Mouse (Mus musculus) heart, postnatal 36 days (tissue): ENCODE measurements at regions not wholly inside any gene's neighbourhood (a gene's known extent, or its start where the extent isn't known, plus 50 kb on each side); places are given as distances from the start of the nearest gene placed in this dataset.

Source experiments
- DNase-seq, 2 experiments: peaks; one replicate each; pipeline ENCODE4 v3.0.0; 2021 to 2022
- intact Hi-C: fragments of 180-260 bp; cut with DNase I; formaldehyde crosslinking; loops from one replicate; pipeline ENCODE4 v1.15.1; 2025

- no peak for DNase-seq
- intact Hi-C loops: no loop called here
Measured at GRCm38 (mm10) chr7:40248521-40248920, 649.6 kb upstream of the Vstm2b start.

- intact Hi-C loops: no loop called here
- peak in 1 of 2 experiments; percentile 7 for DNase-seq
Measured at GRCm38 (mm10) chr7:40253486-40253885, 644.6 kb upstream of the Vstm2b start.

GRCm38 (mm10) chr7:40257733-40258376, 640.3 kb upstream of the Vstm2b start:
- intact Hi-C loops: no loop called here
- DNase-seq: no peak

- peak; percentile 72 to 81 for DNase-seq
- intact Hi-C loops: no loop called here
Measured at GRCm38 (mm10) chr7:40258377-40258739, 639.8 kb upstream of the Vstm2b start.

- peak; percentile 34 to 57 for DNase-seq
- intact Hi-C loops: loop anchor here (1.0 to 5.0 kb wide), 4 partner anchors 187 to 629 kb away; no protein-coding TSS in a partner anchor
Measured at GRCm38 (mm10) chr7:40273459-40274072, 624.6 kb upstream of the Vstm2b start.

- no peak for DNase-seq
- intact Hi-C loops: no loop called here
Measured at GRCm38 (mm10) chr7:40275078-40275477, 623.0 kb upstream of the Vstm2b start.

GRCm38 (mm10) chr7:40275658-40276057, 622.5 kb upstream of the Vstm2b start:
- intact Hi-C loops: no loop called here
- no peak for DNase-seq

GRCm38 (mm10) chr7:40276116-40276515, 622.0 kb upstream of the Vstm2b start:
- intact Hi-C loops: no loop called here
- DNase-seq: no peak

GRCm38 (mm10) chr7:40290166-40290565, 608.0 kb upstream of the Vstm2b start:
- DNase-seq: no peak
- intact Hi-C loops: no loop called here

GRCm38 (mm10) chr7:40310558-40310957, 587.6 kb upstream of the Vstm2b start:
- DNase-seq: peak in 1 of 2 experiments; percentile 5
- intact Hi-C loops: loop anchor here (5.0 kb wide), 1 partner anchor 592 kb away; no protein-coding TSS in a partner anchor

- no peak for DNase-seq
- intact Hi-C loops: no loop called here
Measured at GRCm38 (mm10) chr7:40321171-40321570, 577.0 kb upstream of the Vstm2b start.

GRCm38 (mm10) chr7:40325188-40325705, 572.9 kb upstream of the Vstm2b start:
- peak; percentile 18 to 25 for DNase-seq
- intact Hi-C loops: no loop called here

- intact Hi-C loops: no loop called here
- DNase-seq: no peak
Measured at GRCm38 (mm10) chr7:40332455-40332854, 565.7 kb upstream of the Vstm2b start.

GRCm38 (mm10) chr7:40352306-40352705, 545.8 kb upstream of the Vstm2b start:
- intact Hi-C loops: no loop called here
- DNase-seq: no peak

- no peak for DNase-seq
- intact Hi-C loops: no loop called here
Measured at GRCm38 (mm10) chr7:40362719-40363118, 535.4 kb upstream of the Vstm2b start.

- intact Hi-C loops: no loop called here
- DNase-seq: no peak
Measured at GRCm38 (mm10) chr7:40372713-40373112, 525.4 kb upstream of the Vstm2b start.

- no peak for DNase-seq
- intact Hi-C loops: no loop called here
Measured at GRCm38 (mm10) chr7:40377839-40378238, 520.3 kb upstream of the Vstm2b start.

GRCm38 (mm10) chr7:40381244-40381643, 516.9 kb upstream of the Vstm2b start:
- intact Hi-C loops: no loop called here
- DNase-seq: no peak

GRCm38 (mm10) chr7:40388152-40388551, 510.0 kb upstream of the Vstm2b start:
- no peak for DNase-seq
- intact Hi-C loops: no loop called here

- no peak for DNase-seq
- intact Hi-C loops: loop anchor here (10.0 kb wide), 1 partner anchor 515 kb away; no protein-coding TSS in a partner anchor
Measured at GRCm38 (mm10) chr7:40389795-40390194, 508.3 kb upstream of the Vstm2b start.

- intact Hi-C loops: loop anchor here (10.0 kb wide), 1 partner anchor 514 kb away; no protein-coding TSS in a partner anchor
Measured at GRCm38 (mm10) chr7:40390927-40391326, 507.2 kb upstream of the Vstm2b start.

GRCm38 (mm10) chr7:40391626-40392025, 506.5 kb upstream of the Vstm2b start:
- intact Hi-C loops: loop anchor here (10.0 kb wide), 1 partner anchor 513 kb away; no protein-coding TSS in a partner anchor
- DNase-seq: no peak

More at GRCm38 (mm10) chr7:40390927-40391326, 507.2 kb upstream of the Vstm2b start:
- DNase-seq: no peak
